Mouse (Mus musculus) Muller cell, postnatal 12 days (primary cell): ENCODE results near the gene Adgrg7.
A peak's percentile ranks its signal among the peaks of the same experiment; 100 is the strongest.

Experiments
- DNase-seq: peaks from one replicate; pipeline ENCODE4 v3.0.0-alpha.2; 2015; ENCODE audit errors: inconsistent ontology term

The Adgrg7 gene

GRCm38 (mm10) chr16:56715608-56716007 lies 80.0 kb downstream of the Adgrg7 start:
- no peak for DNase-seq

- no peak for DNase-seq
These were observed 85.6 kb downstream of the Adgrg7 start for GRCm38 (mm10) chr16:56710071-56710470.

GRCm38 (mm10) chr16:56705731-56706130 lies 89.9 kb downstream of the Adgrg7 start:
- DNase-seq, result no peak

- no peak for DNase-seq
These were observed 94.8 kb downstream of the Adgrg7 start for GRCm38 (mm10) chr16:56700898-56701297.

- DNase-seq, result no peak
These were observed 99.2 kb downstream of the Adgrg7 start for GRCm38 (mm10) chr16:56696448-56696847.

GRCm38 (mm10) chr16:56690715-56691114 lies 104.9 kb downstream of the Adgrg7 start:
- no peak for DNase-seq

- DNase-seq, result no peak
These were observed 108.9 kb downstream of the Adgrg7 start for GRCm38 (mm10) chr16:56686747-56687146.

GRCm38 (mm10) chr16:56681010-56681645 lies 114.5 kb downstream of the Adgrg7 start:
- no peak for DNase-seq

GRCm38 (mm10) chr16:56677146-56677545 lies 118.5 kb downstream of the Adgrg7 start:
- peak; percentile 62 for DNase-seq
